Mouse (Mus musculus) left cerebral cortex, adult 9 months (tissue): ENCODE results near the gene Paqr9.
A peak's percentile ranks its signal among the peaks of the same experiment; 100 is the strongest.

ENCODE experiments used
- DNase-seq, 2 experiments: peaks; one replicate each; pipeline ENCODE4 v3.0.0; 2022; ENCODE audit warnings: low spot score in 2 of 2

The Paqr9 gene

GRCm38 (mm10) chr9:95544598-95544997 is 14.9 kb upstream of the Paqr9 start:
- no peak for DNase-seq

DNA sequence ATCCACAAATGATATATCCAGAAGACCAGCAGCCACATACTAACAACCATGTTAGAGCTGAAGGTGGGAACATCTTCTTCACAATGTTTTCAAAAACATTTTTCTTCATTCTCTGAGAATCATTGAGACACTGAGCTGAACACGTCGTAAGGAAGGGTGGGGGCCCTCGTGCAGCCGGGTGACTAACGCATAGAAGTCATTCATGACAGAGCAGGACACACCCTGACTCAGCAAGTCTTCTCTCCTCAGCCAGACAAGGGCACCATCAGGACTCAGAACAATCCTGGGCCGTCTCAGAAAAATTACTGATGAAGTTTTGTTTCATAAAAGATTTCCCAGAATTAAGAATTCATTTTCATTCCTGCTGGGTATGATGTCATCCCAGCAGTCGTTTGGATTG is 12.8 kb upstream of the Paqr9 start:
- DNase-seq: no peak

GRCm38 (mm10) chr9:95549626-95550411 is 9.6 kb upstream of the Paqr9 start:
- no peak for DNase-seq

- no peak for DNase-seq
Measured at GRCm38 (mm10) chr9:95550856-95551774, 8.3 kb upstream of the Paqr9 start.

DNA sequence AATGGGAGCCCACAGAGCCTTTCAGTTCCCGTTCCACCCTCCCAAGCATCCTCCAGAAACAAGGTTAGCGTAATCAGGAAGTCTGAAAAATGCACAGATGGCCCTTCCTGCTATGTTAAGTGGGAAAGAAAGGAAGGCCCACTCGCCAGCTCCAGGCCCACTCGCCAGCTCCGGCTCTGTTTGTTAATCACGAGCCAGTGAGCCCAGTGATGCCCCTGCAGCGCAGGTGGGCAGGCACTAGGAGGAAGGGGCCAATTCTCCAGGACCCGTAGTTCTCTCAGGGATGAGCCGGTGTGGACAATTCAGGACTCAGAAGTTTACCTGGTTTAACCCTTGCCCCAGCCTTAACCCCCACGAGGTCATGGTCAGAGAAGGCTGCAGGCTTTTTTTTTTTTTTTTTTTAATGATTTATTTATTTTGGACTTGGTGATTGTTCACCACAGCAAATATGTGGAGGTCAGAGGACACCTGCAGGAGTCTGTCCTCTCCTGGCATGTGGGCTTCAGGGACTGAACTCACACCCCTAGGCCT is 7.2 kb upstream of the Paqr9 start:
- DNase-seq: peak in 1 of 2 experiments; percentile 39

DNA sequence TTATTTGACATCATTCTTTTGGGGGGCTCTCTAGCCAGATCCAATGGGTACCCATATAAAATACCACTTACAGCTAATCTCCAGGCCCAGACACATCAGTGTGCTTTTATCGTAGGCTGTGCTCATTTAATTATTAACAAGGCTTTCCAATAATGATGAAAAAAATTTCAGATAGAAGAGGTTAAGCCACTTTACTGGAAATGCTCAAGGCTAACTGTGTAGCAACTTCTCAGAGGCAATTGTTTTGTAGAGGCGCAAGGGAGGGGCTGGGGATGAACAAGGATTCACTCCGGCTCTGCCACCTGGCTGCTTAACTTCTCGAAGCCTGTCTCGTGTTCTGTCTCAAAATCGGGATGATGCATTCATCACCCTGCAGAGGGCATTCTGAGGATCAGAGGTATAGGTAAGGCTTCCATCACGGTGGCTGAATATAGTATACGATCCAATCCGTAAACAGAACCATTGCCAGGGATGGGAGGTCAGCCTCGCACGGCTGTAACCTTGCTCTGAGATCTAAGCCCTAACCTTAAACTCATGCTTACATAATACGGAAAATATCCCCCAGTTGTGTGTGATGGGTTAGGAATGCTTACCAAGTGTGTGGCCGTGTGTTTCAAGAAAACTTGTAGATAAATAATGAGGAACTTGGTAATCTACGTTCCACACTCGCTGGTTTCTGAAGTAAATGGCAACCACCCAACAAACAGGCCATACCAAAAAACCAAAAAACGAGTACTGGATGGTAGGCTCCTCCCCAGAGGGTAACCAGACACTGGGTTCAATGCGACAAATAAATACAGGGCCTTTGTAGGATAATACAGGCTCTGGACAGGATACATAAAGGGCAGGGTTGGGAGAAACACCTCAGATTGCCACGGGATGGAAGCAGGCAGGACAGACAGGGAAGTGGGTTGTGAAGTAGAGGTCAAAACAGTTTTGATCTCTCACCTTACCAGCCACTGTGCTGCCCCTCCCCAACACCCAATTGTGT is 4.9 kb upstream of the Paqr9 start:
- DNase-seq: no peak

DNA sequence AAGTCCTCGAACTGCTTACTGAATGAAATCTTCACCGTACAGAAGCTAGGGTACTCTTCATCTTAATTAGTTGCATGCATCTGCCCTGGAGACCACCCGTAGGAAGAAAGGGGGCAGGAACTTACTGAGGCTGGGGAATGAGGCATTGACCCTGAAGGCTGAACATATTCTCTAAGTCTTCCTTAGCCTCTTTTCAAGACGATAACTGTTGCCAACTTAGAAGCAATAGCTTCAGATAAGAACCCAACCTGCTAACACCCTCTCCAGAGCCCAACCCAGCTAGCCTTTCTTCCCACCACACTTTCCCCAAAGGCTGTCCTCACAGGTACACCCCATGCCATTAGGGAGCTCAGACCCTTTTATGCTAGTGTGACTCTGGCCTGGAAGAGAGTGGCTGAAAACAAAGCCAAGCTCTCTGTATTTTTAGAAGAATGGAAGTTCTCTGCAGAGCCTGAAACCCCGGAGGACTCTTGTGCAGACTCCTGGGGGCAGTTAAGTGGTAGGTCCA is 4.2 kb upstream of the Paqr9 start:
- DNase-seq: no peak

DNA sequence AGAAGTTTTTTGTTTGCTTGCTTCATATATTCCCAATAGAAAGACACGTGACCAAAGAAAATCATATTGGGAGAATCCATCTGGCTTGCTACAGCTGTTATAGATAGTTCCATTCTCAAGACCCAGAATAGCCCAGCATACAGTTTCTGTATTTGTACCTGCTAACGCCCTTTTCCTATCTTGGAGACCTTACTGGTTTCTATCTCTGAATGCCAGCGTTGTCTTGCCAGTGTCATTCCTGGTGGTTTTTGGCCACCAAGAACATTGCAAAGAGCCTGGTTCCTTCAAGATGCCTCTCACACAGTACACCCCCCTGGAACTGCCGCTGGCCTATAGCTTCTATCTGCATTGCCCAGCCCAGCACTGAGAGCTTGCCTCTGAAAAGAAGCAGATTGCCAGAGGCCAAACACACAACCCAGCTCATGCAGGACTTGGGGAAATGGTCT is 3.4 kb upstream of the Paqr9 start:
- DNase-seq: no peak

DNA sequence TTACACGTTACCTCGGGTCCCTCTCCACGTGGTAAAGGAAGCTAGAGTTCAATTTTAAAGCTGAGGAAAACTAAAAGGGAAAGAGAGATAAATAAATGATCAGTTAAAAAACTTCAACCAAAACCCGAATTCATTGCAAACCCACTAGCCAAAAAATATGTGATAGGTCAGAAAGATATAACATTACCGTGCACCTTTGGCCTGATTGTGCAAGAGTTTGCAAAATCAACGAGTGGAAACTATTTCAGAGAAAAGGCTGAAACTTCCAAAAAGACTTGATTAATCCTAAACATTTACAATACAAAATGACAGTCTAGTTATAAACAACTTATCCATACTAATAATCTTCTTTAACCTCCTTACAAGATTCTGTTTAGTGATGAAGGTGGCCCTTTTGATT is 1.7 kb upstream of the Paqr9 start:
- DNase-seq: no peak

DNA sequence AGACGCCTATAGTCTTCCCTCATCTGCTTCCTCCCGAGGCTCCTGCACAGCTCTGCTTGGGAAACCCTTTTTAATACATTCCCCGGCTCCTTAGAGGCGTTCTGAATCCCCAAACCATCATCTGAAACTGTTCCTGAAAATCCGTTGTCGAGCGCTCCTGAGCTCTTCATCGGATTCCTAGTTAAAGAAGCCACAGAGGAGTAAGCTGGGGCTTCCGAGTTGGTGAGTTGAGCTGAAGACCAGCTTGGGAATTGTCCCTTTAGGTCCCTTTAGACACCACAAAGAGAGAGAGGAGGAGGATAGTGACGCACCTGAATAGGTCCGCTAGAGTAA is 765 bp upstream of the Paqr9 start:
- DNase-seq: peak in 1 of 2 experiments; percentile 54

- DNase-seq: peak; percentile 27 to 64
Measured at GRCm38 (mm10) chr9:95559936-95560735, 679 bp downstream of the Paqr9 start.

DNA sequence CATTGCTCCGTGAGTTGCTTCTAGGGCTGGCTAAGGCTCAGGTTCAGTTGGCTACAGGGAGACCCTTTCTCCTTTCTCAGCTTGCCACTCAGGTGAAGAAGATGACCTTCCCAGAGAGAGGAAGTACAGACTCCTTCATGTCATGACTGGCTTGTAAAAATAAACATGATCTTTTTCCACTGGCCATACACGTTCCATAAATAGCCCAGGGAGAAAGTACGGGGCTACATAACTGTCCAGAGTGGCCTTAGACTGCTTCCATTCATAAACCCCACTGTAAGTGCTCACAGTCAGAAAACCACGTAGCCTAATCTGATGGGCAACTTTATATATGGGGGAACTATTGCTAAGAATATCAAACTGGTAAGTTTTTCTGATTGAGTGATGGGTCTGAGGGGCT is 4.6 kb downstream of the Paqr9 start:
- DNase-seq: no peak

DNA sequence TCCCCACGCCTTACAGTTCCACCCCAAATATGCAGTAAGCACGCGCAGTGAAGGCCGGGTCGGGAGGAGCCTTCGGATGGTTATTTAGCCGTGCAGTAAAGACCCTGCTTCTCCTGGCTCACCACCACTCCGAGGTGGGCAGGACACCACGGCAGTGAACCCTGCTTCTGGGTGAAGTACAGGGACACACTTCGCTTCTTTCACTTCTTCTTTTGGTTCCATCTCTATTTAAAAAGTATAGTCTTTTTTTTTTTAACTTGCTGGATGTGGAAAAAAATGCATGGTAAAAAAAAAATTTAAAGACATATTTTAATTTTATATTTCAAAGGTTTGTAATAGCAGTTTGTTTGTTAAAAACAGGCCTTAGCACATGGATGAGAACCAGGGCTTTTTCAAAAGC is 6.9 kb downstream of the Paqr9 start:
- DNase-seq: no peak

GRCm38 (mm10) chr9:95566931-95567330 is 7.5 kb downstream of the Paqr9 start:
- no peak for DNase-seq

DNA sequence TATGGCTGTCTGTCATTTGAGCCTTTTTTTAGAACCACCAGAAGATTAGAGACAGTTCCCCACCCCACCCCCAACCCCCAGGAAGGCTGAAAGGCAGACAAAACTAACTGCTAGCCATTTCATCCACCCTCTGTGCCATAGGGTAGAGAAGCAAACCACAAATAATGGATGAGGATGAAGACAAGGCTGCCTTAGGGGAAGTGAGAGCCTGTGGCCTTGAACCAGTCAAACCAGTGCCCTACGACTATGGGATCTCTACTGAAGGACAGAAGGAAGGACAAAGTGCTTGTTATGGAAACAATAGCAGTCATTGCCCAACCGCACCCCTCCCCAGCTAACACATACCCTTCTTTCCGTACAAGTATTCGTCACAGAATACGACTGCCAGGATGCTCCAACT is 9.8 kb downstream of the Paqr9 start:
- DNase-seq: no peak

DNA sequence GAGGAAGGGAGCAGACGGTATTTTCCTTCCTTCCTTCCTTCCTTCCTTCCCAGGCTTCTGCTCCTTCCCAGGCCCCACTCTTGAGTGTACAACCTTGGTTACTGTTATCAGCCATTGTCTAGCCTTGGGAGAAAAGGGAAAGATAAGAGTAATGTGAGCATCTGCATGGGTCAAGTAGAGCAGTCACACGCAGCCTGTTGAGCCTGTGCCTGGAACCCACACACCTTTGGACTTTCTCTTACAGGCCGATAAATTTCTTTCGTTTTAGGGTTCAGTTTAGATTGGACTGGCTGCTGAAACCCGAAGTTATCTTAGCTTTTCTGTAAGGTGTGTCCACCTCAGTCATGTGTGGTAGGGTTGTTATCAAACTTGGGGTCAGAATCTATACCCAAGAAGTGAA is 10.5 kb downstream of the Paqr9 start:
- DNase-seq: no peak

GRCm38 (mm10) chr9:95570604-95571003 is 11.1 kb downstream of the Paqr9 start:
- no peak for DNase-seq

DNA sequence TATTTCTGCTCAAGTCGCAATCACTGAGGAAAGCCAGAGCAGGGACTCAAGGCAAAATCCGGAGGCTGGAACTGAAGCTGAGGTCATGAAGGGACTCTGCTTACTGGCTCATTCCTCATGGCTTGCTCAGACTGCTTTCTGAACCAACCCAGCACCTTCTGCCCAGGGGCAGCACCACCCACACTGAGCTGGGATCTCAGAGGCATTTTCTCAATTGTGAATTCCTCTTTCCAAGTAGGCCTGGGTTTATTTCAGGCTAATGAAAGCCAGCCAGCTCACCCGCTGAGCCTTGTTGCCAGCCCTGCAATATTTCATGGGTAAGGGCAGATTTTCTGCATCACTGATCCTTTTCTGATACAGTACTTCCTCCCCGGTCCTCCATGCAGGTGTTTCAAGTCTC is 12.0 kb downstream of the Paqr9 start:
- no peak for DNase-seq

DNA sequence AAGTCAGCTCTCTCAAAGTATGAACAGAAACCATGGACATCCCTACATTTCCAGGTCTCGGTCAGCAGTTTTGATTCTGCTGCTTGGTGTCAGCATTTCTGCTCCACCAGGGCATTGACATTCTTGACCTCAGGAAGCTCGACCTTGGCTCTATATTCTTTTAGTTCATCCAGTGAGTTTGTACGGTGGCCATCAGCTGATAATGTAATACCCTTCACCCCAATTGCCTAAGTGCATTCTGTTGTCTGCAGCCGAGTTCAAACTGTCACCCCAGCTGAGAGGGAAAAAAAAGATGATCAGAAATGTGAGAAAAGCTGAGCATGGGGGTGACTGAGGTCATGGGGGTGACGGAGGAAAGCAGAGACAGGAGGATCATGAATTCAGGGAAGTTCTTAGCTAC is 13.1 kb downstream of the Paqr9 start:
- no peak for DNase-seq

DNA sequence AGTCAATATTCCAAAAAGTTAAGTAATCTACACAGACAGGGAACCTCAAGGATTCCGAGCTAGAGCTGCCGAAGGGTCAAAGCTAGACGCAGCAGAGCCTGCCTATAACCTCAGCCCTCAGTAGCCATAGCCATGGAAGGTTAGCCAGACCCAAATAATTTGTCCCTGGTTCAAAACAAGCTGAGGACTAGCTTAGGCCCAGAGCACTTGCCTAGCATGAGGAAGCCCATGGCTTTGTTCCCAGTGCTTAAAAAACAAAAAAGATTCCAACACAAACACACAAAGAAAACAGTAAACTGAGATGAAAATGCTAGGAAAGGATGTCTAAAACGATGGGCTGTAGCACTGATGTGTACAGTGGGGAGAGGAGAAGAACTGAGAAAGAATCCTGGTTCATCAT is 14.7 kb downstream of the Paqr9 start:
- no peak for DNase-seq

DNA sequence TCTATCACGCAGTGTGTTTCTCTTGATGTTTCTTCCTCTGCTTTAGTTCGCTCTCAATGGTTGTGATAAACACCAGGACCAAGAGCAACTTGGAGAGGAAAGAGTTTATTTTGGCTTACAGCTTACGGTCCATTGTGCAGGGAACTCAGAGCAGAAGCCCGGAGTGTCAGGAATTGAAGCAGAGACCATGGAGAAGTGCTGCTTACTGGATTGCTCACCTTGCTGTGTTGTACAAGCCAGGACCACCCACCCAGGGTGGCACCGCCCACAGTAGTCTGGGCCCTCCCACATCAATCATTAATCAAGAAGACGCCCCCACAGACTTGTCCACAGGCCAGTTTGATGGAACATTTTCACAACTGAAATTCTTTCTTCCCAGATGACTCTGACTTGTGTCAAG is 18.0 kb downstream of the Paqr9 start:
- DNase-seq: no peak
